Mouse (Mus musculus) G1E (cell line): Measurements from ENCODE around the gene Mmp25. TPM values are rescaled to one million over a fixed set of nuclear protein-coding genes. Genes with fewer than 3 reads are reported as not detected.
"Not testable (repeated sequence)": the region's sequence is repeated elsewhere in the genome, so short reads cannot be mapped to it uniquely, and the experiment has no call there.

Source experiments
- ATAC-seq: 2 replicates; pipeline ENCODE4 v1.8.0; 2016; ENCODE audit warnings: mild to moderate bottlenecking; ENCODE audit not compliant: insufficient number of reproducible peaks, poor library complexity, low FRiP score, severe bottlenecking; ENCODE audit errors: extremely low read depth
- DNase-seq: peaks from one replicate; pipeline ENCODE4 v3.0.0; 2012; ENCODE audit warnings: low spot score
- H3K27me3 ChIP-seq: 2 replicates; pipeline ENCODE4 v1.6.1; 2012; ENCODE audit warnings: mild to moderate bottlenecking, low read length, inconsistent platforms; ENCODE audit not compliant: insufficient read depth
- H3K36me3 ChIP-seq: replicated peaks from 2 replicates; pipeline ENCODE3; 2012; ENCODE audit warnings: mild to moderate bottlenecking, inconsistent platforms
- H3K4me1 ChIP-seq: 2 replicates; pipeline ENCODE4 v1.6.1; 2012; ENCODE audit warnings: low read depth, low read length, inconsistent platforms, mixed read lengths; ENCODE audit not compliant: insufficient read depth
- H3K4me3 ChIP-seq: 2 replicates; pipeline ENCODE4 v1.5.1; 2012; ENCODE audit warnings: low read depth, mild to moderate bottlenecking, inconsistent platforms, low read length, moderate library complexity, mixed read lengths
- H3K9me3 ChIP-seq: replicated peaks from 2 replicates; pipeline ENCODE4 v1.6.1; 2012; ENCODE audit warnings: inconsistent platforms
- CTCF ChIP-seq: IDR thresholded peaks from 2 replicates; pipeline ENCODE4 v1.5.1; 2012; ENCODE audit warnings: low read depth, low read length, inconsistent platforms, mixed read lengths
- GATA1 ChIP-seq: IDR thresholded peaks from 2 replicates; pipeline ENCODE4 v1.6.1; 2012; ENCODE audit warnings: borderline replicate concordance, low read length, inconsistent platforms, mixed read lengths
- GATA2 ChIP-seq: IDR thresholded peaks from 2 replicates; pipeline ENCODE4 v1.6.1; 2012; ENCODE audit warnings: low read depth, low read length, inconsistent platforms, borderline replicate concordance
- POLR2AphosphoS5 ChIP-seq: IDR thresholded peaks from 2 replicates; pipeline ENCODE4 v1.6.1; 2012; ENCODE audit warnings: low read depth, low read length, inconsistent platforms; ENCODE audit not compliant: insufficient replicate concordance
- TAL1 ChIP-seq: conservative IDR thresholded peaks from 2 replicates; pipeline ENCODE4 v1.6.1; 2012; ENCODE audit warnings: low read depth, low read length, inconsistent platforms, mixed read lengths
- polyA plus RNA-seq: library from polyadenylated mRNA; stranded (reverse); fragments of >175 nt; gene quantifications from 2 replicates; pipeline ENCODE4 v1.2.3, GENCODE M21; 2012
- total RNA-seq, 2 experiments: library from RNA; stranded (forward) in 1 of 2; stranded (reverse) in 1 of 2; fragments of 200-1000 nt in 1 of 2; fragments of >200 nt in 1 of 2; fragmentation: Nextera tagmentation in 1 of 2; gene quantifications; 2 replicates each; pipeline ENCODE4 v1.2.3; 2014 to 2017

The Mmp25 gene
- total and polyA plus RNA-seq, 3 experiments: 0.11 TPM; not detected in 2

DNA sequence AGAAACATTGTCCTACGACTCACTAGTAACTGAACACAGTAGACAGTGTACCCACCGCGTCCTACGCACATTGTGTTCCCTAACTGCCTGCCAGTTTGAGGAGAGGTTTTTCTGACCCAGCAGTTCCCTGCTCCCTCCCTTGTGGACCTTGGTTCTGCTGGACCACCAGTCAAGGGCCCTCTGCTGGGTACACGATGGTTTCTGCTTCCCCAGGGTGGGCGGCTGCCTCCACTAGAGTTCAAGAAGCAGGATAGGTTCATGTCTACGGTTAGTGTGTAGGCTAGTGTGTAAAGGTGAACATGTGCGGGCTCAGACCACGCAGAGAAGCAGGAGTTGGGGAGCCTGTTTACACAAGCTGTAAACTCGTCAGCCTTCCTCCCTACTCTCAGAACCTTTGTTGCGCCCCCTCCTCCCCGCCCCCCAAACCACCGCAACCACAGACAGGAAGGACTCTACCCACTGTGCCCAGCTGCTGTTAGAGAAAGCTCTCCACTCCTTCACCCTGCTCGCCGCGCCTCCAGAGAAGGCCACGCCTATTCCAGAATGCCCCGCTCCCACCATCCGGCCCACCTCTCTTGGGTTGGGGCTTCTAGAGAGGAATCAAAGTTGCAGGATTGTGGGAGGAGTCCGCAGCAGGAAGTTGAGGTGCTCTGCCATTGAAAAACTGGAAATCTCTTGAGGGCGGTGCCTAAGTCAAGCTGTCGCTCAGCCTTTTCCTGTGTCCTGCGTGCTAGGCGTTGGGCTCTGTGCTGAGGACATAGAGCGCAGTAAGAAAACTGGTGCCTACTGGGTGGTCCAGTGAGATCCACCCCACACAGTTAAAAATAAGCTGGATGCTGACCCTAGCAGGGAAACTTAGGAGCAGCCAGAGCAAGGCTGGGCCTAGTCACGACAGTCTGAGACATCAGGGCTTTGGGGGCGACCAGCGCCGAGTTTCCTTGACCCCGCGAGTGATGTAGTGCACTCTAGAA lies 46.2 kb downstream of the Mmp25 start, which contains the start of gene Zfp13:
TSS of gene Zfp13 (minus strand) at position 906 of the 971 bp plus-strand sequence.
- Histone ChIP-seq H3K4me1 (peaks cover 45% of the 10 kb centered on the region), H3K36me3 (no peaks in the 10 kb centered on the region), H3K9me3 (no peaks in the 10 kb centered on the region), H3K27me3 (no peaks in the 10 kb centered on the region), H3K4me3 (peak within 1 kb of the TSS; percentile 74)
- ATAC-seq: peak; percentile 90
- TF ChIP-seq POLR2AphosphoS5: no peak
- no peak for TF ChIP-seq GATA2
- no peak for TF ChIP-seq GATA1
- no peak for TF ChIP-seq TAL1
- no peak for TF ChIP-seq CTCF
- DNase-seq: peak; percentile 88

DNA sequence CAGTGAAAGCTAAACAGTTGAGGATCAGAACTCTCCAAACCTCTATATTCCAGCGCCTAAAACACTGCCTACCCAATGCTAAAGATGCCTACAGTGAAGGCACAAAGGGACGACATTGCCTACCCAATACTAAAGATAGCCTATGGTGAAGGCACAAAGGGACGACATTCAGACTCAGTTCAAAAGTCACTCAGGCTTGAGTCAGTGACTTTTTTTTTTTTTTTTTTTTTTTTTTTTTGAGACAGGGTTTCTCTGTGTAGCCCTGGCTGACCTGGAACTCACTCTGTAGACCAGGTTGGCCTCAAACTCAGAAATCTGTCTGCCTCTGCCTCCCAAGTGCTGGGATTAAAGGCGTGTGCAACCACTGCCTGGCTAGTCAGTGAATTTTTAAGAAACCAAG lies 49.9 kb downstream of the Mmp25 start:
- H3K9me3 ChIP-seq, H3K4me3 ChIP-seq, ATAC-seq, DNase-seq, H3K27me3 ChIP-seq, H3K36me3 ChIP-seq: not testable (repeated sequence)
- H3K4me1 ChIP-seq: peaks cover 31% of the 10 kb centered on the region

DNA sequence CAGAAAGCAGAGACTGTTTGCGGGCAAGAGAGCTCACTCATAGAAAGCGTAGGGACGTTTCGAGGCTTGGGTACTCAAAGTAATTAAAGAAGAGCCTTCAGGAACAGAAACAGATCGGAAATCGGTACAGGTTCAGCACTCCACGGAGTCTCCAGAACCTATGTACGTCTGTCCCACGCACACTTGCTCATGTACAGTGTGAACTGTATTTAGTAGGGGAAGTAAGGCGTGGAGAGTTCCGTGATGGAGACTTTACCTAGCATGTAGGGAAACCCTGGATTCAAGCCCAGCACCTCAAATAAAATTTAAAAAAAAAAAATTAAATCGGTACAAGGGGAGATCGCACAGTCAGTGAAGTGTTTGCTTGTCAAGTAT lies 52.2 kb downstream of the Mmp25 start:
- Histone ChIP-seq H3K9me3 (no peaks in the 10 kb centered on the region), H3K4me3 (peak overlapping the region; percentile 64), H3K4me1 (peaks cover 12% of the 10 kb centered on the region), H3K27me3 (no peaks in the 10 kb centered on the region), H3K36me3 (no peaks in the 10 kb centered on the region)
- TF ChIP-seq POLR2AphosphoS5 (no peak), CTCF (no peak), TAL1 (no peak), GATA1 (no peak), GATA2 (no peak)
- no peak for DNase-seq
- ATAC-seq: no peak

DNA sequence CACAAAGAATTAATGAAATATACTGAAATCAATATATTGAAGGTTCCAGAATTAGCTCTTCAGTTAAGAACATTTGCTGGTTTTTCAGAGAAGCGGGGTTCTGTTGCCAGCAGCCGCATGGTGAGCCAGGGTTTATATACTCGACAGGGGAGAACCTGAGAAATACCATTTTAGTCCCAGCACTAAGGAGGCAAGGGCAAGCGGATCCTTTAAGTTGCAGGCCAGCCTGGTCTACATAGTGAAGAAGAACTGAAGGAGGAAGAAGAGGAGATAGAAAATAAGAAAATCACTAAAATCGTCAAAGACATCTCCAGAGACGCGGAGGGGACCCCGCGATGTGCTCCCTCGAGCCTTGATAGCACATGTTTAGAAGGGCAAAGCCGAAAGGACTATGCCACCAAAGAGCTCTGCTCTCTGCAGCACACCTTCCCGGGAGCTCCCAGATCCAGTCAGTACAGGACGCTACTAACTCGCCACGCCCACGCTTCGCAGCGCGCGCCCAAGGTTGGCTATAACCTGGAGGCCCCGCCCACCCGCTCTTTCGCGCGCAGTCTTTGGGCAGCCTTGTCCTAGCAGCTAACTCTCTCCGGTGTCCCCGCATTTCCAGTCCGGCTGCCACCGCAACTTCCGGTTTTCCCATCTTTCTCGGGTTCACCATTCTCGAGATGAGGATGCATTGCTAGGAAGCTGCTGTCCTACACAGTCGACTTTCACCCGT lies 52.7 kb downstream of the Mmp25 start:
- H3K4me1 ChIP-seq: peaks cover 9% of the 10 kb centered on the region
- no peaks in the 10 kb centered on the region for H3K9me3 ChIP-seq
- peak overlapping the region; percentile 64 for H3K4me3 ChIP-seq
- ATAC-seq: peak; percentile 94
- H3K36me3 ChIP-seq: no peaks in the 10 kb centered on the region
- no peak for TF ChIP-seq GATA1
- no peak for TF ChIP-seq TAL1
- no peak for TF ChIP-seq CTCF
- TF ChIP-seq POLR2AphosphoS5: no peak
- TF ChIP-seq GATA2: no peak
- H3K27me3 ChIP-seq: no peaks in the 10 kb centered on the region; the same call in 1 of the 2 replicates
- DNase-seq: peak; percentile 63

DNA sequence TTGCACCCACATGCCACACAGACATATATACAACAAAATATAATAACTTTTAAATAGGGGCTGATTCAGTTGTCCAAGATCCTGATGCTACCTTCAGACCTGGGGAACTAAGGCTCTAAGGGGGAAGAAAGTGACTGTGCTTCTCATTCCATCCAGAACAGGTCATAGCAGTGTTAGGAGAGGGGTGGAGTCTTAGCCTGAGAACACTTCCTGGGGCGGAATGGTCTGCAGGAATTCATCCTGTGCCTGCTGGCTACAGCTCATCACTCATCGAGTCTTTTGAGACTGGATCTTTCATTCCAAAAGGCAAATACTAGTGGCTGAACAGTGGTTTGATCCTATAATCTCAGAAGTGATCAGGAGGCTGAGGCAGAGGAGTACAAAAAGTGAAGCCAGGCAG lies 57.8 kb downstream of the Mmp25 start:
- no peak for TF ChIP-seq CTCF
- TF ChIP-seq GATA2: no peak
- TF ChIP-seq TAL1: no peak
- no peak for TF ChIP-seq POLR2AphosphoS5
- TF ChIP-seq GATA1: no peak
- ATAC-seq: no peak
- H3K4me1 ChIP-seq: peaks cover 1% of the 10 kb centered on the region; the same call in 1 of the 2 replicates
- no peaks in the 10 kb centered on the region for H3K36me3 ChIP-seq
- no peaks in the 10 kb centered on the region for H3K9me3 ChIP-seq
- no peak for DNase-seq
- H3K4me3 ChIP-seq: no peak overlapping the region
- H3K27me3 ChIP-seq: peaks cover 20% of the 10 kb centered on the region
